Mouse (Mus musculus) lung, embryonic 16.5 days (tissue): ENCODE data around the gene Flvcr1. TPM values are rescaled to one million over a fixed set of nuclear protein-coding genes. Genes with fewer than 3 reads are reported as not detected.

ENCODE experiments used
- ATAC-seq: fragments of 200-750 bp; cut with Nextera tagmentation; 2 replicates; pipeline ENCODE4 v1.8.0; 2017; ENCODE audit warnings: low read depth, mild to moderate bottlenecking, moderate library complexity
- H3K27ac ChIP-seq: fragments of 300-500 bp; sonication (generic); 2 replicates; pipeline ENCODE4 v1.5.1; 2014; ENCODE audit warnings: mild to moderate bottlenecking, control low read depth, low read length
- H3K27me3 ChIP-seq: fragments of 300-500 bp; sonication (generic); 2 replicates; pipeline ENCODE4 v1.6.1; 2014; ENCODE audit warnings: low read depth, low read length, mixed read lengths; ENCODE audit not compliant: control insufficient read depth, insufficient read depth
- H3K36me3 ChIP-seq: fragments of 300-500 bp; sonication (generic); 2 replicates; pipeline ENCODE4 v1.6.1; 2014; ENCODE audit warnings: low read length; ENCODE audit not compliant: control insufficient read depth, insufficient read depth
- H3K4me1 ChIP-seq: fragments of 300-500 bp; sonication (generic); replicated peaks from 2 replicates; pipeline ENCODE4 v1.6.1; 2014; ENCODE audit warnings: low read length, mixed read lengths; ENCODE audit not compliant: control insufficient read depth, insufficient read depth
- H3K4me2 ChIP-seq: fragments of 300-500 bp; sonication (generic); 2 replicates; pipeline ENCODE4 v1.6.1; 2014; ENCODE audit warnings: low read depth, low read length, control low read depth
- H3K4me3 ChIP-seq: fragments of 300-500 bp; sonication (generic); 2 replicates; pipeline ENCODE4 v1.5.1; 2014; ENCODE audit warnings: mild to moderate bottlenecking, low read length, control low read depth
- H3K9ac ChIP-seq: fragments of 300-500 bp; sonication (generic); 2 replicates; pipeline ENCODE4 v1.6.1; 2014; ENCODE audit warnings: low read length, control low read depth
- H3K9me3 ChIP-seq: fragments of 300-500 bp; sonication (generic); 2 replicates; pipeline ENCODE4 v1.6.1; 2016; ENCODE audit warnings: low read length; ENCODE audit not compliant: control insufficient read depth
- WGBS: fragments of 180-500 bp; shearing (Covaris S2); extraction: QIAGEN DNeasy Blood & Tissue Kit; methylation state at CpG from one replicate; pipeline ENCODE4 v1.1.7; 2014; 5-methylcytosine and 5-hydroxymethylcytosine counted together
- polyA plus RNA-seq: library from polyadenylated mRNA; unstranded; fragments of >200 nt; fragmentation: Nextera tagmentation; extraction: Ambion mirVana; gene quantifications from 2 replicates; pipeline ENCODE4 v1.2.1, GENCODE M21; 2015

Flvcr1 gene
- polyA plus RNA-seq, 1 experiment from 2014 or later = 3.6 TPM

DNA sequence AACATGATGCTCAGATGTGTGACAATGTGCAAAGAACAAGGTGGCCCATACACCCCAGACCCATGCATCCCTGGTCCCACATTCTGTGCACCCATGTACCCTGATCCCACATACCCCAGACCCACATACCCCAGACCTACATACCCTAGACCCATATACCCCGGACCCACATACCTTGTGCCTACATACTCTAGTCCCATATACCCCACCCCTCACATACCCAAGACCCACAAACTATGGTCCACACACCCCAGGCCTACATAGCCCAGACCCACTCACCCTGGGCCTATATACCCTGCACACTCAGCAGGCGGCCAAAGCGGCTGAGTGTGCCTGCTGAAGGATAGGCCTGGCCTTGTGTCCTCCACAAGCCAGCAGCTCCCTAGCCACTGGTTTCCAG lies 63.2 kb downstream of the Flvcr1 start:
- H3K4me2 ChIP-seq = no peak overlapping the region
- 0 out of 2 replicates have a peak, but pooled peaks cover 2% of the 10 kb centered on the region for H3K4me1 ChIP-seq
- no peak overlapping the region for H3K4me3 ChIP-seq
- H3K9me3 ChIP-seq = no peaks in the 10 kb centered on the region
- peak; percentile 34; the same call in 1 of the 2 replicates for ATAC-seq
- no peak overlapping the region for H3K27ac ChIP-seq
- WGBS = 90% methylated on average over 3 of the region's 3 CpGs
- H3K36me3 ChIP-seq = peaks cover 9% of the 10 kb centered on the region; the same call in 1 of the 2 replicates
- H3K27me3 ChIP-seq = no peaks in the 10 kb centered on the region
- H3K9ac ChIP-seq = no peak overlapping the region

DNA sequence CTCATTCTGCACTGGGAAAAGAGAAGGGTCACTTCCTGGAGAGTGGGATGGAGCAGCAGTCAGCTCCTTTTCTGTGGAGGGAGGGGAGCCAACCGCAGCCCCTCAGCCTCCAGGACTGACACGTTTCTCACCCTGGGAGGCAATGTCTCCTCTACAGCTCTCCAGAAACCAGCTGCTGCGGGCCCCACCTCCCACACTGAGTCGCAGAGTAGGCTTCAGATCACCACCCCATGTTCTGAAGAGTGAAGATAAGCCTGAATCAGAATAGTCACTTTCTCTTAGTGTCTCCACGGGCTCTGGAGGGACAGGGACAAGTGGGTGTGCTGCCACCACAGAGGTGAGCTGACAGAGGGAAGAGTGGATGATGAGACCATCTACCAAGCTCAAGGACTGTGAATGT lies 67.1 kb downstream of the Flvcr1 start:
- 79% methylated on average over 5 of the region's 5 CpGs for WGBS
- no peak for ATAC-seq
- Histone ChIP-seq H3K4me2 (no peak overlapping the region), H3K36me3 (peaks cover 10% of the 10 kb centered on the region; the same call in 1 of the 2 replicates), H3K9ac (no peak overlapping the region), H3K4me3 (no peak overlapping the region), H3K27ac (no peak overlapping the region), H3K27me3 (no peaks in the 10 kb centered on the region), H3K4me1 (no peaks in the 10 kb centered on the region), H3K9me3 (no peaks in the 10 kb centered on the region)

Other genes with a start within 250 kb of the Flvcr1 start
- gene Rps6kc1, start 114.4 kb downstream of the Flvcr1 start, polyA plus RNA-seq = 15.5 and 16.4 TPM in 2 replicates
- gene Angel2, start 101.0 kb downstream of the Flvcr1 start, polyA plus RNA-seq = 33.7 and 40.5 TPM in 2 replicates
- gene Vash2, start 46.9 kb downstream of the Flvcr1 start, polyA plus RNA-seq = 15.2 and 17.7 TPM in 2 replicates
- gene Spata45, start 10.5 kb upstream of the Flvcr1 start, polyA plus RNA-seq = not detected in 2 replicates
- gene Tatdn3, start 36.8 kb upstream of the Flvcr1 start, polyA plus RNA-seq = 15.6 and 17.1 TPM in 2 replicates
- 23.9 and 24.0 TPM in 2 replicates for gene Nsl1, start 36.9 kb upstream of the Flvcr1 start, polyA plus RNA-seq
- gene Batf3, start 71.7 kb upstream of the Flvcr1 start, polyA plus RNA-seq = 5.2 and 6.4 TPM in 2 replicates
- gene Fam71a, start 138.7 kb upstream of the Flvcr1 start, polyA plus RNA-seq = not detected in 2 replicates
- 3.9 and 4.3 TPM in 2 replicates for gene Atf3, start 191.9 kb upstream of the Flvcr1 start, polyA plus RNA-seq